Mouse (Mus musculus) thymus, adult 18-20 months (tissue): ENCODE results near the gene Camta2.

ENCODE experiments used
- DNase-seq, 2 experiments: peaks; one replicate each; pipeline ENCODE4 v3.0.0; 2022; ENCODE audit warnings: mixed read lengths in 2 of 2

Gene Camta2

GRCm38 (mm10) chr11:70687601-70688199 is at the start of gene Camta2:
Camta2 (minus strand) TSS chr11:70688105.
- peak; percentile 78 to 79 for DNase-seq

GRCm38 (mm10) chr11:70733256-70733655 is 45.4 kb upstream of the Camta2 start:
- no peak for DNase-seq

- no peak for DNase-seq
Measured at GRCm38 (mm10) chr11:70731178-70731577, 43.3 kb upstream of the Camta2 start.

GRCm38 (mm10) chr11:70730427-70731038 is 42.6 kb upstream of the Camta2 start:
- DNase-seq = no peak

GRCm38 (mm10) chr11:70727385-70727784 is 39.5 kb upstream of the Camta2 start:
- DNase-seq = no peak

GRCm38 (mm10) chr11:70726585-70726984 is 38.7 kb upstream of the Camta2 start:
- no peak for DNase-seq

- no peak for DNase-seq
Measured at GRCm38 (mm10) chr11:70724706-70725105, 36.8 kb upstream of the Camta2 start.

GRCm38 (mm10) chr11:70721072-70721471 is 33.2 kb upstream of the Camta2 start:
- DNase-seq = no peak

- no peak for DNase-seq
Measured at GRCm38 (mm10) chr11:70720567-70720966, 32.7 kb upstream of the Camta2 start.

GRCm38 (mm10) chr11:70718481-70718880 is 30.6 kb upstream of the Camta2 start:
- DNase-seq = no peak

GRCm38 (mm10) chr11:70715832-70716231 is 27.9 kb upstream of the Camta2 start:
- DNase-seq = no peak

- DNase-seq = no peak
Measured at GRCm38 (mm10) chr11:70713222-70713621, 25.3 kb upstream of the Camta2 start.

GRCm38 (mm10) chr11:70711026-70711425 is 23.1 kb upstream of the Camta2 start:
- DNase-seq = no peak

GRCm38 (mm10) chr11:70706127-70706526 is 18.2 kb upstream of the Camta2 start:
- DNase-seq = no peak

- no peak for DNase-seq
Measured at GRCm38 (mm10) chr11:70702781-70703180, 14.9 kb upstream of the Camta2 start.

- DNase-seq = no peak
Measured at GRCm38 (mm10) chr11:70701984-70702733, 14.3 kb upstream of the Camta2 start.

GRCm38 (mm10) chr11:70701221-70701955 is 13.5 kb upstream of the Camta2 start:
- DNase-seq = no peak

- peak; percentile 41 to 58 for DNase-seq
Measured at GRCm38 (mm10) chr11:70700613-70701012, 12.7 kb upstream of the Camta2 start.

- peak; percentile 89 to 91 for DNase-seq
Measured at GRCm38 (mm10) chr11:70699722-70700556, 12.0 kb upstream of the Camta2 start, which contains the start of the genes Inca1 and Kif1c. Inca1 (minus strand) TSS chr11:70700155. Kif1c (plus strand) TSS chr11:70700548.

GRCm38 (mm10) chr11:70699051-70699450 is 11.1 kb upstream of the Camta2 start:
- no peak for DNase-seq

GRCm38 (mm10) chr11:70697376-70697775 is 9.5 kb upstream of the Camta2 start:
- DNase-seq = no peak

GRCm38 (mm10) chr11:70693504-70693903 is 5.6 kb upstream of the Camta2 start:
- DNase-seq = no peak
